Mouse (Mus musculus) forebrain, postnatal 0 days (tissue): ENCODE data around the gene Pkmyt1. TPM values are rescaled to one million over a fixed set of nuclear protein-coding genes. Genes with fewer than 3 reads are reported as not detected.

Source experiments
- ATAC-seq: fragments of 200-750 bp; cut with Nextera tagmentation; 2 replicates; pipeline ENCODE4 v1.8.0; 2017; ENCODE audit warnings: mild to moderate bottlenecking, moderate library complexity
- DNase-seq: peaks from one replicate; pipeline ENCODE4 v3.0.0-alpha.2; 2015
- H3K27ac ChIP-seq: fragments of 300-500 bp; sonication (generic); 2 replicates; pipeline ENCODE4 v1.5.1; 2014; ENCODE audit warnings: low read depth, mild to moderate bottlenecking, antibody characterized with exemption, low read length, moderate library complexity, mixed read lengths
- H3K27me3 ChIP-seq: fragments of 300-500 bp; sonication (generic); 2 replicates; pipeline ENCODE4 v1.6.1; 2014; ENCODE audit warnings: mild to moderate bottlenecking, low read length, mixed read lengths; ENCODE audit not compliant: insufficient read depth
- H3K36me3 ChIP-seq: fragments of 300-500 bp; sonication (generic); 2 replicates; pipeline ENCODE4 v1.6.1; 2014; ENCODE audit warnings: mild to moderate bottlenecking, moderate library complexity; ENCODE audit not compliant: insufficient read depth
- H3K4me1 ChIP-seq: fragments of 300-500 bp; sonication (generic); 2 replicates; pipeline ENCODE4 v1.6.1; 2014; ENCODE audit warnings: antibody characterized with exemption; ENCODE audit not compliant: insufficient read depth
- H3K4me2 ChIP-seq: fragments of 300-500 bp; sonication (generic); 2 replicates; pipeline ENCODE4 v1.6.1; 2014; ENCODE audit warnings: low read depth, mild to moderate bottlenecking, moderate library complexity
- H3K4me3 ChIP-seq: fragments of 300-500 bp; sonication (generic); 2 replicates; pipeline ENCODE4 v1.5.1; 2014; ENCODE audit warnings: low read depth, low read length, mixed read lengths
- H3K9ac ChIP-seq: fragments of 300-500 bp; sonication (generic); 2 replicates; pipeline ENCODE4 v1.6.1; 2014; ENCODE audit warnings: mild to moderate bottlenecking
- H3K9me3 ChIP-seq: fragments of 300-500 bp; sonication (generic); 2 replicates; pipeline ENCODE4 v1.6.1; 2016; ENCODE audit warnings: low read length
- CTCF ChIP-seq: sonication (generic); IDR thresholded peaks from 2 replicates; pipeline ENCODE4 v1.5.1; 2016; ENCODE audit warnings: antibody characterized with exemption, control low read depth, low read depth
- WGBS: fragments of 180-500 bp; shearing (Covaris S2); extraction: QIAGEN DNeasy Blood & Tissue Kit; methylation state at CpG from one replicate; pipeline ENCODE4 v1.1.7; 2014; 5-methylcytosine and 5-hydroxymethylcytosine counted together
- polyA plus RNA-seq: library from polyadenylated mRNA; unstranded; fragments of >200 nt; fragmentation: Nextera tagmentation; extraction: Ambion mirVana; gene quantifications from 2 replicates; pipeline ENCODE4 v1.2.1, GENCODE M21; 2015
- total RNA-seq: library from RNA; depleted of rRNA; stranded (reverse); fragments of >200 nt; gene quantifications from 2 replicates; pipeline ENCODE4 v1.2.3, GENCODE M21; 2014

Pkmyt1 gene
- total and polyA plus RNA-seq, 2 experiments from 2014 or later: 14.5 to 16.3 TPM

- Histone ChIP-seq H3K27ac (no peak within 1 kb of the TSS), H3K4me1 (no peaks in the 10 kb centered on the region), H3K36me3 (no peaks in the 10 kb centered on the region), H3K4me3 (no peak within 1 kb of the TSS), H3K9me3 (no peaks in the 10 kb centered on the region), H3K4me2 (no peak within 1 kb of the TSS), H3K9ac (no peak within 1 kb of the TSS), H3K27me3 (no peaks in the 10 kb centered on the region)
- DNase-seq: no peak
- TF ChIP-seq CTCF: no peak
- 80% methylated on average over 7 of the region's 7 CpGs for WGBS
- no peak for ATAC-seq
These were observed 3.6 kb upstream of the Pkmyt1 start, which contains the start of gene 1520401A03Rik for GRCm38 (mm10) chr17:23722376-23723125. Gene 1520401A03Rik, minus strand, starts transcription at chr17:23722783.

- Histone ChIP-seq H3K27me3 (no peaks in the 10 kb centered on the region), H3K9ac (peak overlapping the region; percentile 64), H3K27ac (0 out of 2 replicates have a peak overlapping the region, but pooled peaks have one; percentile 24), H3K4me1 (no peaks in the 10 kb centered on the region), H3K4me2 (peak overlapping the region; percentile 95), H3K36me3 (no peaks in the 10 kb centered on the region), H3K9me3 (no peaks in the 10 kb centered on the region), H3K4me3 (peak overlapping the region; percentile 80)
- no peak for TF ChIP-seq CTCF
- 65% methylated on average over 4 of the region's 4 CpGs for WGBS
- ATAC-seq (no peak), DNase-seq (no peak)
These were observed 659 bp upstream of the Pkmyt1 start for GRCm38 (mm10) chr17:23725477-23725876.

- Histone ChIP-seq H3K9me3 (no peaks in the 10 kb centered on the region), H3K9ac (peak overlapping the region; percentile 64), H3K36me3 (no peaks in the 10 kb centered on the region), H3K27ac (peak overlapping the region; percentile 50; the same call in 1 of the 2 replicates), H3K27me3 (no peaks in the 10 kb centered on the region), H3K4me2 (peak overlapping the region; percentile 95), H3K4me3 (peak overlapping the region; percentile 80), H3K4me1 (no peaks in the 10 kb centered on the region)
- TF ChIP-seq CTCF: peak; percentile 39
- WGBS: 6% methylated on average over 20 of the region's 20 CpGs
- DNase-seq: peak; percentile 67
- ATAC-seq: peak; percentile 81
These were observed 614 bp downstream of the Pkmyt1 start for GRCm38 (mm10) chr17:23726758-23727142.

- Histone ChIP-seq H3K27me3 (no peaks in the 10 kb centered on the region), H3K4me2 (no peak overlapping the region), H3K4me3 (no peak overlapping the region), H3K9ac (no peak overlapping the region), H3K27ac (no peak overlapping the region), H3K4me1 (no peaks in the 10 kb centered on the region), H3K36me3 (no peaks in the 10 kb centered on the region), H3K9me3 (no peaks in the 10 kb centered on the region)
- no peak for TF ChIP-seq CTCF
- 55% methylated on average over 1 of the region's 1 CpGs for WGBS
- no peak for DNase-seq
- no peak for ATAC-seq
These were observed 4.3 kb downstream of the Pkmyt1 start for GRCm38 (mm10) chr17:23730441-23730840.

GRCm38 (mm10) chr17:23734341-23734740 is 8.2 kb downstream of the Pkmyt1 start:
- H3K4me1 ChIP-seq: peaks cover 8% of the 10 kb centered on the region; the same call in 1 of the 2 replicates
- H3K27ac ChIP-seq: no peak overlapping the region
- H3K4me3 ChIP-seq: no peak overlapping the region
- TF ChIP-seq CTCF: no peak
- H3K4me2 ChIP-seq: no peak overlapping the region
- H3K36me3 ChIP-seq: peaks cover 11% of the 10 kb centered on the region; the same call in 1 of the 2 replicates
- DNase-seq (peak; percentile 31), ATAC-seq (peak; percentile 6; the same call in 1 of the 2 replicates)
- WGBS: 44% methylated on average over 1 of the region's 1 CpGs
- H3K9me3 ChIP-seq: no peaks in the 10 kb centered on the region
- no peaks in the 10 kb centered on the region for H3K27me3 ChIP-seq
- no peak overlapping the region for H3K9ac ChIP-seq

- DNase-seq (no peak), ATAC-seq (no peak)
- H3K27me3 ChIP-seq: peaks cover 16% of the 10 kb centered on the region
- H3K9ac ChIP-seq: no peak overlapping the region
- no peak overlapping the region for H3K4me3 ChIP-seq
- H3K27ac ChIP-seq: no peak overlapping the region
- H3K4me2 ChIP-seq: no peak overlapping the region
- H3K4me1 ChIP-seq: peaks cover 8% of the 10 kb centered on the region; the same call in 1 of the 2 replicates
- WGBS: 66% methylated on average over 15 of the region's 15 CpGs
- no peak; the same call in 1 of the 2 replicates for TF ChIP-seq CTCF
- H3K36me3 ChIP-seq: peaks cover 11% of the 10 kb centered on the region; the same call in 1 of the 2 replicates
- no peaks in the 10 kb centered on the region for H3K9me3 ChIP-seq
These were observed 11.6 kb downstream of the Pkmyt1 start for GRCm38 (mm10) chr17:23737493-23738445.
